Mouse (Mus musculus) heart, postnatal 14 days (tissue): ENCODE results near the gene Klre1. TPM values are rescaled to one million over a fixed set of nuclear protein-coding genes. Genes with fewer than 3 reads are reported as not detected.
"Not testable (repeated sequence)": the region's sequence is repeated elsewhere in the genome, so short reads cannot be mapped to it uniquely, and the experiment has no call there.

Experiments used
- DNase-seq, 2 experiments: peaks; one replicate each; pipeline ENCODE4 v3.0.0; 2021 to 2022
- intact Hi-C: fragments of 180-260 bp; cut with DNase I; formaldehyde crosslinking; loops from one replicate; pipeline ENCODE4 v1.15.1; 2025
- total RNA-seq, 2 experiments: library from RNA; stranded (reverse); gene quantifications; 2 replicates each; pipeline ENCODE4 v1.2.3; 2021

Gene Klre1
- total RNA-seq, 2 experiments from 2014 or later: not detected

DNA sequence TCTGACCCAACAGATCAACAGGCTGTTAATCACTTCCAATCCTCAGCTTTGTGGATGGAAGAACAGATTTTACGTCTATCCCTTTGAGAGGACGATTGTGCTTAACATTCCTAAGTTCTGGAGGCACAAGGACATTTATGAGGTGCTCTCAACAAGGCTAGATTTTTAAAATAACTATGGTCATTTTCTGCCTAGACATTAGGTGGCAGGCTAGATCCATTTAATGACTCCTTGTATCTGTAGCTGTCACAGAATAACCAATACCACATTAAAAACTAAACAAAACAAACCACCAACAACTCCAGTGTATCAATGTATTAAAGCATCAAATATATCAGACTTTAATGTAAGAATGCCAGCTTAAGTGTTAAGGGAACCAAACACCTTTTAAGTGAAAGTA lies 2.4 kb upstream of the Klre1 start:
- DNase-seq: no peak
- intact Hi-C loops: loop anchor here (10.0 kb wide), 1 partner anchor 1719 kb away; the partner anchor contains the start of gene Magohb

GRCm38 (mm10) chr6:129581274-129581673 lies 3.6 kb downstream of the Klre1 start:
- DNase-seq: no peak
- intact Hi-C loops: no loop called here

DNA sequence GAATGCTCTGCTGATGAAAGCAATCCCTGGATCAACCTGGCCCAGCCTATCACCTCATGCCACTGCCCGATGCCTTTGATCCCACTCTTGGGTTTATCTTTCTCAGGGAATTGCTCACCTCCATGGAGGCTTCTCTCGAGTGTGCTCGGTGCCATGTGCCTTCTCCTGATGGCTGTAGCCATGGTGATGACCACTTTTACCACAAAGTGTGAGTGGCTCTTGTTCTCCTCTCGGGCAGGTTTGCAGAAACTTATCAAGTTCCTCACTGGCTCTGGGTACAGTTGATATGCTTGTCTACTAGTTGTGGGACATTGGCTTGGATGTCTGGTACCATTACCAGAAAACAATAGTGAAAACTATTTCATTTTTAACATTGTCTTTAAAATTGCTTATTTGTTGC lies 4.2 kb downstream of the Klre1 start:
- intact Hi-C loops: no loop called here

DNA sequence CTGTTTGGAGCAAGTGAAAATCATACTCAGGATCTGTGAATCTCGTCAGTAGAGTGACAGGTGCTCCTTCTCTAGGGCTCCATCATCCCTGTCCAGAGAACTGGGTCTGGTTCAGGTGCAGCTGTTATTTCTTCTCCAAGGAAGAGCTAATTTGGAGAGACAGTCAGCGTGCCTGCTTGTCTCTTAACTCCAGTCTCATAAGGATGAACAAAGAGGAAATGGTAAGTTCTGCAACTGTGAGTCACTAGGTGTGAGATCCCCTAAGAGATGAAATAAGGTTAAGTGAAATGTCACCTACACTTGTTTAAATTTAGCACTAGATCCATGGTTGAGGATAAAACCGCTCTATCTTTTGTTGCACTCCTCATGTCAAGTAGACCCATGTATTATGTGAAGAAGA lies 5.3 kb downstream of the Klre1 start:
- intact Hi-C loops: no loop called here

More for the DNA sequence above, 4.2 kb downstream of the Klre1 start:
- DNase-seq: no peak

DNA sequence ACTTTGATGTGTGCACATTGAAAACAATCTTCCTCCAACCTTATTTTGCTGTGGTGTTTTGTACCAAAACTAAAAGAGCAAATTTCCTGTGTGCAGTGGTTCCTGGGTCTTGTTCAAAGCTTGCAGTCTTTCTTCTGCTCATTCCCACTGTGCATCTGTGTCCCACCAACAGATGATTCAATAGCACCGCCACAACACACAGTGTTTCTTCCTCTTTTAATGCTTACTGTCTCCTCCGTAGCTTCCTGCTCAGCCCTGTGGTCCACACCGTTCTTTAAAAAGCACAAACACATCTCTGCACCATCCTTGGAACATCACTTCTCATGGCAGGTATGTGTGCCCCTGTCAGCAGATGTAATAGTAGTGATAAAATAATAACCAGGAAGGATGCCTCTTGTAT lies 13.8 kb downstream of the Klre1 start, which contains the start of gene Klrd1:
Gene Klrd1, plus strand, starts transcription at position 275 of the 400 bp plus-strand sequence.
- intact Hi-C loops: no loop called here
- no peak for DNase-seq

More for the DNA sequence above, 5.3 kb downstream of the Klre1 start:
- DNase-seq: no peak

GRCm38 (mm10) chr6:129608372-129608771 lies 30.7 kb downstream of the Klre1 start:
- DNase-seq: no peak
- intact Hi-C loops: no loop called here

DNA sequence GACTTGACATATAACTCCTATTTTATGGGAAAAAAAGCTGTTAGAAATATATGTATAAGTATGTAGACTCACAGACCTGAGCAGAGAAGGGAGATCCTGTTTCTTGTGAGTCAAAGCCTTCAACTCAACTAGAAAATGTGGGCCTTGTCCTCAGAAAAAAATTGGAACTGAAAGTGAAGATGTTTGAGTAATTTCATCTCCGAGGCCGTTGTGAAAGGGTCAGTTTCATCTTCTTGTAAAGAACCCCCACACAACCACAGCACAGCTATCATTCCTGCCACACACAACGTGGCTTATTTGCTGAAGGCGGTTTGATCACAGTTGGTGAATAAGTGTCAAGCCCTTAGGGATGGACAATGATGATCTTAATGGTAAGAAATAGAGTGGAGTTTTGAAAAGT lies 46.0 kb downstream of the Klre1 start, which contains the start of gene Klrk1:
Gene Klrk1, minus strand, starts transcription at position 130 of the 400 bp plus-strand sequence.
- no peak for DNase-seq
- intact Hi-C loops: no loop called here

- DNase-seq, intact Hi-C loops: not testable (repeated sequence)
These were observed 53.3 kb downstream of the Klre1 start for GRCm38 (mm10) chr6:129631046-129631445.

Other genes starting within 250 kb of the Klre1 start
- gene 4922502D21Rik, start 246.1 kb upstream of the Klre1 start, total RNA-seq: not detected
- gene Clec12a, start 235.2 kb upstream of the Klre1 start, total RNA-seq: under 1 TPM; 0.73 to 0.74 TPM
- under 1 TPM; 0.17 to 0.22 TPM for gene Clec12b, start 192.0 kb upstream of the Klre1 start, total RNA-seq
- gene Clec1b, start 180.6 kb upstream of the Klre1 start, total RNA-seq: under 1 TPM; 0.33 to 1.00 TPM
- gene Clec9a, start 169.0 kb upstream of the Klre1 start, total RNA-seq: under 1 TPM in 1 of 2 experiments, not detected in 1; 0.20 TPM
- 10 to 100 TPM; 15.3 to 15.9 TPM for gene Clec1a, start 125.9 kb upstream of the Klre1 start, total RNA-seq
- gene Olr1, start 70.7 kb upstream of the Klre1 start, total RNA-seq: under 1 TPM in 1 of 2 experiments, not detected in 1; 0.12 TPM
- gene Tmem52b, start 65.3 kb upstream of the Klre1 start, total RNA-seq: not detected
- gene Gabarapl1, start 44.7 kb upstream of the Klre1 start, total RNA-seq: 10 to 100 TPM; 79.8 to 85.9 TPM
- gene Klrd1, start 13.9 kb downstream of the Klre1 start, total RNA-seq: not detected
- not detected for gene Klrk1, start 46.0 kb downstream of the Klre1 start, total RNA-seq
- gene Klrc3, start 65.4 kb downstream of the Klre1 start, total RNA-seq: not detected
- gene Klrc2, start 82.8 kb downstream of the Klre1 start, total RNA-seq: not detected
- not detected for gene Klrc1, start 101.1 kb downstream of the Klre1 start, total RNA-seq
- not detected for gene Klri1, start 139.2 kb downstream of the Klre1 start, total RNA-seq
- gene Klri2, start 162.6 kb downstream of the Klre1 start, total RNA-seq: not detected
- gene Gm156, start 206.4 kb downstream of the Klre1 start, total RNA-seq: not detected